Mouse (Mus musculus): ENCODE measurements around the gene Fn3krp. TPM values are rescaled to one million over a fixed set of nuclear protein-coding genes. Genes with fewer than 3 reads are reported as not detected.

The Fn3krp gene
- polyA plus RNA-seq, 1 experiment from 2014 or later = 10.4 TPM

- no peak for ATAC-seq (ENCODE audit: low FRiP score)
- Histone ChIP-seq H3K4me3 (no peak overlapping the region), H3K9me3 (no peaks in the 10 kb centered on the region), H3K4me1 (replicated peaks) (peaks cover 17% of the 10 kb centered on the region), H3K4me2 (no peak overlapping the region), H3K36me3 (no peaks in the 10 kb centered on the region), H3K27me3 (no peaks in the 10 kb centered on the region), H3K9ac (peak overlapping the region; percentile 13; the same call in 1 of the 2 replicates), H3K27ac (no peak overlapping the region)
- WGBS = 68% methylated on average over 2 of the region's 2 CpGs
Observed at GRCm38 (mm10) chr11:121418932-121419331, 2.3 kb upstream of the Fn3krp start.

DNA sequence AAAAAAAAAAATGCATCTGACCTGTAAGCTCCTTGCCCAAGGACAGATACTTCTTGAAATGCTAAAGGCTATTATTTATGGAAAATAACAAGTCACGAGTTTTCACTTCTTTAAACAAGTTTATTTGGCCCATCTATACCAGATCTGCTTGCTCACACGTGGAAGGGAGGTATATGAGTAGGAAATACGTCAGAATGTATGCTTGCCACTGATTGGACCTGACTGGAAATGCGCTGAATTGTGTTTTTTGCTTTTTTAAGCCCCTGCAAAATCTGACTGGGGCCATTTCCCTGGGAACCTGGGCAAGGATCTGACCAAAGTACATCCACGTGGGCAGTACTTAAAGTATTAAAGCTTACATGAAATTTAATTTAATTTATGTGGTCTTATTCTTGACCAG is 822 bp upstream of the Fn3krp start:
- H3K27ac ChIP-seq = no peak overlapping the region

GRCm38 (mm10) chr11:121421553-121422173 is 462 bp downstream of the Fn3krp start:
- peak overlapping the region; percentile 84 for H3K4me2 ChIP-seq
- WGBS = under 1% methylated on average over 28 of the region's 28 CpGs
- ATAC-seq (ENCODE audit: low FRiP score) = peak; percentile 84
- H3K27me3 ChIP-seq = no peaks in the 10 kb centered on the region
- H3K9ac ChIP-seq = peak overlapping the region; percentile 84
- H3K36me3 ChIP-seq = no peaks in the 10 kb centered on the region
- no peaks in the 10 kb centered on the region for H3K9me3 ChIP-seq
- peak overlapping the region; percentile 26; the same call in 1 of the 2 replicates for H3K27ac ChIP-seq
- peak overlapping the region; percentile 73 for H3K4me3 ChIP-seq
- peaks cover 17% of the 10 kb centered on the region for H3K4me1 ChIP-seq (replicated peaks)

More for the DNA sequence above, 822 bp upstream of the Fn3krp start:
- no peak for ATAC-seq (ENCODE audit: low FRiP score)
- Histone ChIP-seq H3K27me3 (no peaks in the 10 kb centered on the region), H3K9me3 (no peaks in the 10 kb centered on the region), H3K4me1 (replicated peaks) (peaks cover 17% of the 10 kb centered on the region), H3K9ac (peak overlapping the region; percentile 68), H3K36me3 (no peaks in the 10 kb centered on the region), H3K4me3 (peak overlapping the region; percentile 73), H3K4me2 (peak overlapping the region; percentile 84)
- whole genome bisulfite sequencing = 46% methylated on average over 5 of the region's 5 CpGs

GRCm38 (mm10) chr11:121433397-121433796 is 12.2 kb downstream of the Fn3krp start:
- no peak overlapping the region for H3K4me2 ChIP-seq
- no peak overlapping the region for H3K27ac ChIP-seq
- H3K4me1 ChIP-seq (replicated peaks) = peaks cover 18% of the 10 kb centered on the region
- no peak overlapping the region for H3K9ac ChIP-seq
- no peaks in the 10 kb centered on the region for H3K27me3 ChIP-seq
- H3K4me3 ChIP-seq = no peak overlapping the region
- 85% methylated on average over 4 of the region's 4 CpGs for WGBS
- H3K9me3 ChIP-seq = no peaks in the 10 kb centered on the region
- peaks cover 20% of the 10 kb centered on the region for H3K36me3 ChIP-seq
- no peak for ATAC-seq (ENCODE audit: low FRiP score)

GRCm38 (mm10) chr11:121434156-121435155 is 13.3 kb downstream of the Fn3krp start, which contains the start of gene Fn3k:
Gene Fn3k, plus strand, starts transcription at chr11:121434913.
- H3K36me3 ChIP-seq = peaks cover 9% of the 10 kb centered on the region
- peak; percentile 97 for ATAC-seq (ENCODE audit: low FRiP score)
- WGBS = 6% methylated on average over 29 of the region's 30 CpGs
- H3K4me2 ChIP-seq = peak within 1 kb of the TSS; percentile 72
- H3K4me1 ChIP-seq (replicated peaks) = peaks cover 22% of the 10 kb centered on the region
- peak within 1 kb of the TSS; percentile 75 for H3K27ac ChIP-seq
- H3K9ac ChIP-seq = peak within 1 kb of the TSS; percentile 73
- no peaks in the 10 kb centered on the region for H3K27me3 ChIP-seq
- H3K9me3 ChIP-seq = no peaks in the 10 kb centered on the region
- peak within 1 kb of the TSS; percentile 49 for H3K4me3 ChIP-seq

GRCm38 (mm10) chr11:121437236-121437635 is 16.0 kb downstream of the Fn3krp start:
- H3K9me3 ChIP-seq = no peaks in the 10 kb centered on the region
- ATAC-seq (ENCODE audit: low FRiP score) = no peak
- WGBS = 80% methylated on average over 5 of the region's 5 CpGs
- H3K4me2 ChIP-seq = no peak overlapping the region
- H3K4me1 ChIP-seq (replicated peaks) = peaks cover 22% of the 10 kb centered on the region
- H3K4me3 ChIP-seq = no peak overlapping the region
- H3K27me3 ChIP-seq = peaks cover 6% of the 10 kb centered on the region; the same call in 1 of the 2 replicates
- no peak overlapping the region for H3K27ac ChIP-seq
- no peak overlapping the region; the same call in 1 of the 2 replicates for H3K9ac ChIP-seq
- H3K36me3 ChIP-seq = no peaks in the 10 kb centered on the region

GRCm38 (mm10) chr11:121439686-121440292 is 18.6 kb downstream of the Fn3krp start:
- H3K36me3 ChIP-seq = no peaks in the 10 kb centered on the region
- no peak overlapping the region for H3K4me2 ChIP-seq
- no peak for ATAC-seq (ENCODE audit: low FRiP score)
- WGBS = 73% methylated on average over 5 of the region's 5 CpGs
- H3K4me3 ChIP-seq = no peak overlapping the region
- H3K27ac ChIP-seq = no peak overlapping the region
- no peaks in the 10 kb centered on the region for H3K9me3 ChIP-seq
- H3K4me1 ChIP-seq (replicated peaks) = peaks cover 11% of the 10 kb centered on the region
- H3K27me3 ChIP-seq = peaks cover 13% of the 10 kb centered on the region; the same call in 1 of the 2 replicates
- H3K9ac ChIP-seq = no peak overlapping the region

DNA sequence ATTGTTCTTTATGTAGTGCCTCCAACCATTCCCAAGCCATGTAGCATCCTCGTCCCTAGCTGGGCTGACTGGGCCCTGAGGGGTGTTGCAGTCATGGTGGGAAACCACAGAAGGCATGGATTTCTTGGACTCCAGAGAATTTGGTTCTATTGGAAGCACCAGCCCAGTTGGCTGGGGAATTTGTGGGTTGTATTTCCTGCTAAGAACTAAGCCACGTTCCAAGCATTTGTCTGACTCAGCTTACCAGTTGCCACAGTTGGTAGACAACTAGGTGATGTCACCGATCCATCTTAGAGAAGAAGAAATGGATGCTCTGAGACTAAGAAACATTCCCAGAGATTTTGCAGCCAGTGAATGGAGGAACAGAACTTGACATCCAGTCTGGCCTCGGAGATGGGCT is 20.5 kb downstream of the Fn3krp start:
- no peak overlapping the region for H3K27ac ChIP-seq
- ATAC-seq (ENCODE audit: low FRiP score) = no peak
- WGBS = 86% methylated on average over 4 of the region's 4 CpGs
- no peak overlapping the region for H3K9ac ChIP-seq
- peaks cover 4% of the 10 kb centered on the region; the same call in 1 of the 2 replicates for H3K4me1 ChIP-seq (replicated peaks)
- H3K4me2 ChIP-seq = no peak overlapping the region
- no peaks in the 10 kb centered on the region for H3K36me3 ChIP-seq
- H3K27me3 ChIP-seq = peaks cover 13% of the 10 kb centered on the region; the same call in 1 of the 2 replicates
- no peaks in the 10 kb centered on the region for H3K9me3 ChIP-seq
- H3K4me3 ChIP-seq = no peak overlapping the region

DNA sequence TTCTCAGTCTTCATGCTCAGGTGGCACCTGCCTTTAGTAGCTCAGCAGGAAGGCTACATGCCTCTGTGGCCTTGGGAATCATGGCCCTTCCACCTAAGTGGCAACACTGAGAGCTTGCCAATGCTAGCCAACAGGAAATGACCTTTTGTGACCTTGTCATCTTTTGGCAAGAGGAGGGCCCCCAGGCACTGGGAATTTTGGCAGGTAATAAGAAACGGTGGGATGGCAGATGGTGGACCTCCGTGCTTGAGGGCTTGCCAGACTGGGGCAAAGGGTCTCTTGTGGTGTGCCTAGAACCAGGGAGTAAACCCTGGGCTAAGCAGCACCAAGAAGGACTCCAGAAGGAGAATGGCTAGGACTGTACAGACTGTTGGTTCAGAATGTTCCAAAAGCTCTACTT is 20.9 kb downstream of the Fn3krp start:
- Histone ChIP-seq H3K9ac (no peak overlapping the region), H3K4me1 (replicated peaks) (peaks cover 4% of the 10 kb centered on the region; the same call in 1 of the 2 replicates), H3K27me3 (peaks cover 13% of the 10 kb centered on the region; the same call in 1 of the 2 replicates), H3K4me3 (no peak overlapping the region), H3K27ac (no peak overlapping the region), H3K36me3 (no peaks in the 10 kb centered on the region), H3K4me2 (no peak overlapping the region), H3K9me3 (no peaks in the 10 kb centered on the region)
- ATAC-seq (ENCODE audit: low FRiP score) = no peak
- 67% methylated on average over 2 of the region's 2 CpGs for whole genome bisulfite sequencing

DNA sequence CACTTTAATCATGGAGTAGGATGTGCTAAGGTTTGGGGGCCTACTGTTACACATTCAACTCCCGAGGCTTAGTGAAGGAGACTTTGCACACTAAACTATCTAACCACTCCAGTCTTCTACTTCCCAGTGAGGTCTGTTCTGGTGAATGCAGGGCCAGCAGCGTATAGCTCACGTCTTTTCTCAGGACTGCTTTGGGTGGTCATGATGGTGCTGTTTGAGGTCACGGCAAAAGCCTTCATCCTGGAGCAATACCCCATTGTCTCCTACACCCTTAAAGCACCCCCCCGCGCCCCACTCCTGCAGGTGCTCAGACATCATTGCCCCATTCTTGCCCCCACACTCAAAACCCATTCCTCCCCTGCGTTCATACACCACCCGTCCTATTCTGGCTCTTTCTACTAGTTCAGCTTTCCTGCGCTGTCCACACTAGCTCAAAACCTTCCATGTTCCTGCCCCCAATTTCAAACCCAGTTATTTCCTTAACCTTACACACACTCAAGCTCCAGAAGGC is 30.1 kb downstream of the Fn3krp start:
- peak overlapping the region; percentile 91 for H3K27ac ChIP-seq
- peaks cover 7% of the 10 kb centered on the region; the same call in 1 of the 2 replicates for H3K27me3 ChIP-seq
- WGBS = 26% methylated on average over 9 of the region's 9 CpGs
- H3K36me3 ChIP-seq = peaks cover 13% of the 10 kb centered on the region
- ATAC-seq (ENCODE audit: low FRiP score) = no peak
- peak overlapping the region; percentile 72 for H3K4me2 ChIP-seq
- H3K9me3 ChIP-seq = no peaks in the 10 kb centered on the region
- peaks cover 28% of the 10 kb centered on the region for H3K4me1 ChIP-seq (replicated peaks)
- peak overlapping the region; percentile 52 for H3K9ac ChIP-seq
- H3K4me3 ChIP-seq = peak overlapping the region; percentile 88

DNA sequence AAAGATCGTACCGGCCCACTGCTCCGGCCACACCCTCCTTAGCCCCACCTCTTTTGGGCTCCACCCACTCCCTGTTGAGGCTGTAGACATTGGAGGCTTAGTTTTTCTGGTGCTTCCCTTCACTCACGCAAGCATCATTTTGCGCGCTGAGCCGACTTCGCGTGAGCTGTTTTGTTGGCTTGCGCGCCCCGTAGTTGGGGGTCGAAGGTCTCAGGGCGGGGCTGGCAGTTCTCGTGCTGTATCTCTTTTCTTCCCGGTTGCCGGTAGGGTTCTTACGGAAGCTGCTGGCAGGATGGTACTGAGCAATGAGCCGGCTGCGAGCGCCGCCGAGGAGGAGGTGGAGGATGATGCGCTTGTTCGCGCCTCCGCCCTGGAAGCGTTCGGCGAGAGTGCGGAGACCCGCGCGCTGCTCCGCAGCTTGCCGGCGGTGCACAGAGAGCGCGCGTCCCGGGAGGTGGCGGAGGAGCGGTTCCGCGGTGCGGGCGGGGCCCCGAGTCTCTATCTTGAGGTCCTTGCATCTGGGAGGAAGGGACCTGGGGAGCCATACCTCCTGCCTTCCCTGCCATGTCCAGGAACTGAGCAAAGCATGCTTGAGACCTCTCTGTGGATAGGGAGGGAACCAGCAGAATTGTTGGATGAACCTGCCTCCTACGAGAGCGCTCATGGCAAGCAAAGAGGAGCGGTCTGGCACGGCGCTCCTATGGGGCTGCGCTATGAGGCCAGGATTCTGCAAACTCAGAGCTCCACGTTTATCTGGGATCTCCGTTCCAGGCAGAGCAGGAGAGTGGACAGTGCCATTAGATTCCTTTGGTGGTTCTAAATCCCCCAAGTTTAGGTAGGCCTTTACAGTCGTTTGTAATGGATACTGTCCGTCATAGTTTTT is 30.8 kb downstream of the Fn3krp start, which contains the start of gene Tbcd:
TSS of gene Tbcd (plus strand) at position 197 of the 883 bp plus-strand sequence.
- Histone ChIP-seq H3K9ac (peak within 1 kb of the TSS; percentile 85), H3K27me3 (peaks cover 7% of the 10 kb centered on the region; the same call in 1 of the 2 replicates), H3K9me3 (no peaks in the 10 kb centered on the region), H3K4me3 (peak within 1 kb of the TSS; percentile 88), H3K4me1 (replicated peaks) (peaks cover 28% of the 10 kb centered on the region), H3K27ac (peak within 1 kb of the TSS; percentile 91), H3K4me2 (peak within 1 kb of the TSS; percentile 72), H3K36me3 (peaks cover 13% of the 10 kb centered on the region)
- under 1% methylated on average over 58 of the region's 58 CpGs for WGBS
- ATAC-seq (ENCODE audit: low FRiP score) = peak; percentile 94
